Mouse (Mus musculus): Measurements from ENCODE around the gene Trappc13. TPM values are rescaled to one million over a fixed set of nuclear protein-coding genes. Genes with fewer than 3 reads are reported as not detected.

The Trappc13 gene
- total RNA-seq, 2 experiments from 2014 or later, result 53.1 to 66.5 TPM

- ATAC-seq (replicated peaks; ENCODE audit: poor library complexity, severe bottlenecking), result no peak
Observed at GRCm38 (mm10) chr13:104122078-104122840, 56.0 kb downstream of the Trappc13 start.

GRCm38 (mm10) chr13:104114827-104115226 lies 63.4 kb downstream of the Trappc13 start:
- ATAC-seq (replicated peaks; ENCODE audit: poor library complexity, severe bottlenecking), result no peak

- no peak for ATAC-seq (replicated peaks; ENCODE audit: poor library complexity, severe bottlenecking)
Observed at GRCm38 (mm10) chr13:104113782-104114181, 64.5 kb downstream of the Trappc13 start.

GRCm38 (mm10) chr13:104112266-104112900 lies 65.9 kb downstream of the Trappc13 start:
- no peak for ATAC-seq (replicated peaks; ENCODE audit: poor library complexity, severe bottlenecking)

- no peak for ATAC-seq (replicated peaks; ENCODE audit: poor library complexity, severe bottlenecking)
Observed at GRCm38 (mm10) chr13:104110526-104110925, 67.7 kb downstream of the Trappc13 start.

GRCm38 (mm10) chr13:104109816-104110521 lies 68.3 kb downstream of the Trappc13 start:
- peak; percentile 39 for ATAC-seq (replicated peaks; ENCODE audit: poor library complexity, severe bottlenecking)

GRCm38 (mm10) chr13:104109288-104109815 lies 68.9 kb downstream of the Trappc13 start, which contains the start of the genes Nln and Sgtb:
Nln (minus strand) TSS chr13:104109614.
Sgtb (plus strand) TSS chr13:104109741.
- ATAC-seq (replicated peaks; ENCODE audit: poor library complexity, severe bottlenecking), result peak; percentile 86

GRCm38 (mm10) chr13:104108651-104109287 lies 69.5 kb downstream of the Trappc13 start:
- ATAC-seq (replicated peaks; ENCODE audit: poor library complexity, severe bottlenecking), result peak; percentile 43

- ATAC-seq (replicated peaks; ENCODE audit: poor library complexity, severe bottlenecking), result no peak
Observed at GRCm38 (mm10) chr13:104101606-104102235, 76.5 kb downstream of the Trappc13 start.

- ATAC-seq (replicated peaks; ENCODE audit: poor library complexity, severe bottlenecking), result no peak
Observed at GRCm38 (mm10) chr13:104100416-104100815, 77.9 kb downstream of the Trappc13 start.

- ATAC-seq (replicated peaks; ENCODE audit: poor library complexity, severe bottlenecking), result no peak
Observed at GRCm38 (mm10) chr13:104097190-104097589, 81.1 kb downstream of the Trappc13 start.

- ATAC-seq (replicated peaks; ENCODE audit: poor library complexity, severe bottlenecking), result no peak
Observed at GRCm38 (mm10) chr13:104095955-104096354, 82.3 kb downstream of the Trappc13 start.

GRCm38 (mm10) chr13:104094531-104095385 lies 83.5 kb downstream of the Trappc13 start:
- ATAC-seq (replicated peaks; ENCODE audit: poor library complexity, severe bottlenecking), result peak; percentile 89

Other genes with a start within 250 kb of the Trappc13 start
- 27.8 and 45.8 TPM in 2 replicates for gene Nln, start 68.9 kb downstream of the Trappc13 start, total RNA-seq (2014; fragmentation: Nextera tagmentation)
- gene Nln, start 68.9 kb downstream of the Trappc13 start, total RNA-seq (2017), result 33.5 and 36.5 TPM in 2 replicates
- not detected in 2 replicates for gene Sgtb, start 68.7 kb downstream of the Trappc13 start, total RNA-seq (2014; fragmentation: Nextera tagmentation)
- 0.26 TPM in 1 of 2 replicates, not detected in the other for gene Sgtb, start 68.7 kb downstream of the Trappc13 start, total RNA-seq (2017)
- gene Trim23, start 328 bp upstream of the Trappc13 start, total RNA-seq (2014; fragmentation: Nextera tagmentation), result 8.5 and 10.0 TPM in 2 replicates
- gene Trim23, start 328 bp upstream of the Trappc13 start, total RNA-seq (2017), result 19.3 and 30.5 TPM in 2 replicates
- gene Cenpk, start 50.1 kb upstream of the Trappc13 start, total RNA-seq (2014; fragmentation: Nextera tagmentation), result 40.9 and 45.5 TPM in 2 replicates
- gene Cenpk, start 50.1 kb upstream of the Trappc13 start, total RNA-seq (2017), result 92.4 and 124 TPM in 2 replicates
- gene Ppwd1, start 50.4 kb upstream of the Trappc13 start, total RNA-seq (2014; fragmentation: Nextera tagmentation), result 28.0 and 32.5 TPM in 2 replicates
- 37.9 and 44.2 TPM in 2 replicates for gene Ppwd1, start 50.4 kb upstream of the Trappc13 start, total RNA-seq (2017)
- gene Adamts6, start 109.4 kb upstream of the Trappc13 start, total RNA-seq (2014; fragmentation: Nextera tagmentation), result 1.5 and 2.0 TPM in 2 replicates
- gene Adamts6, start 109.4 kb upstream of the Trappc13 start, total RNA-seq (2017), result 2.5 and 3.8 TPM in 2 replicates

All from granulocyte monocyte progenitor cell, adult 5-6 weeks (primary cell).